Mouse (Mus musculus): ENCODE data around the gene Nr1d2. TPM values are rescaled to one million over a fixed set of nuclear protein-coding genes. Genes with fewer than 3 reads are reported as not detected.
A peak's percentile ranks its signal among the peaks of the same experiment; 100 is the strongest.
"Not testable (repeated sequence)": the region's sequence is repeated elsewhere in the genome, so short reads cannot be mapped to it uniquely, and the experiment has no call there.

The Nr1d2 gene
- polyA plus RNA-seq, 1 experiment, result 7.8 TPM

DNA sequence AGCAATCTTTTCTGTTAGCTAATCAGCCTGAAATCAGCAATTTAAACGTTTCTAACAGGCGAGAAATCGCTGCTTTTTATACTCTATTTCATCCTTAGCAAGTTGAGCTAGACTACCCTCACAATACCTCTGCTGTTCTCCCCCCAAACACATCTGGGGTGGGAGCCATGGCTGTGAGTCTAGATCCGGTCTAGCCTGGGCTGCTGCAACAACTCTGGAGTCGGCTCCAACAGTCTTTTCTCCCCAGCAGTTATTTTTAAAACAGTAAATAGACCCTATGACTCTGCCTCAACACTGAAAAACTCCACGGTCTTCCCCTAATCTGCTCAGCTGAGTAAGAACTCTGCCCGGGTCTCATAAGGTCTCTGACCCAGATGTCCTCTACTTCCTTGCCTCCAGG is 1.2 kb upstream of the Nr1d2 start:
- no peak overlapping the region for H3K4me2 ChIP-seq (ENCODE audit: low read depth)
- H3K79me2 ChIP-seq (ENCODE audit: control insufficient read depth, insufficient read depth), result peaks cover 27% of the 10 kb centered on the region
- no peaks in the 10 kb centered on the region for H3K27me3 ChIP-seq (ENCODE audit: control insufficient read depth, insufficient read depth, insufficient read length)
- H3K36me3 ChIP-seq (ENCODE audit: control insufficient read depth, insufficient read depth), result no peaks in the 10 kb centered on the region
- H3K4me3 ChIP-seq, result peak overlapping the region; percentile 71
- no peak for TF ChIP-seq MAX (IDR thresholded peaks at IDR 0.05; ENCODE audit: low read depth)
- no peak for TF ChIP-seq USF1 (IDR thresholded peaks at IDR 0.05; ENCODE audit: low read depth)
- TF ChIP-seq SRF (IDR thresholded peaks at IDR 0.05; ENCODE audit: control insufficient read depth, insufficient read length, low read depth), result no peak
- no peak for TF ChIP-seq POLR2A (IDR thresholded peaks at IDR 0.05; ENCODE audit: insufficient read length, low read depth)
- no peak for TF ChIP-seq E2F4 (IDR thresholded peaks at IDR 0.05; ENCODE audit: insufficient read depth)
- no peak for TF ChIP-seq CEBPB (IDR thresholded peaks at IDR 0.05; ENCODE audit: insufficient read depth, poor library complexity, severe bottlenecking)
- no peak for TF ChIP-seq MYOG (IDR thresholded peaks at IDR 0.05; ENCODE audit: control insufficient read depth in 1 of 3, insufficient read depth in 1 of 3, insufficient read length in 2 of 3, low read depth in 2 of 3)
- no peak for TF ChIP-seq REST (IDR thresholded peaks at IDR 0.05; ENCODE audit: insufficient read depth, insufficient read length)
- TF ChIP-seq TCF12 (IDR thresholded peaks at IDR 0.05; ENCODE audit: insufficient read depth, poor library complexity, severe bottlenecking), result no peak
- TF ChIP-seq MYOD1 (IDR thresholded peaks at IDR 0.05; ENCODE audit: control insufficient read depth in 1 of 3, insufficient read length in 2 of 3, low read depth in 2 of 3), result no peak
- no peak for TF ChIP-seq POLR2AphosphoS2 (IDR thresholded peaks at IDR 0.05; ENCODE audit: insufficient read length, low read depth)
- H3ac ChIP-seq (ENCODE audit: control insufficient read depth, insufficient read length), result no peak overlapping the region

DNA sequence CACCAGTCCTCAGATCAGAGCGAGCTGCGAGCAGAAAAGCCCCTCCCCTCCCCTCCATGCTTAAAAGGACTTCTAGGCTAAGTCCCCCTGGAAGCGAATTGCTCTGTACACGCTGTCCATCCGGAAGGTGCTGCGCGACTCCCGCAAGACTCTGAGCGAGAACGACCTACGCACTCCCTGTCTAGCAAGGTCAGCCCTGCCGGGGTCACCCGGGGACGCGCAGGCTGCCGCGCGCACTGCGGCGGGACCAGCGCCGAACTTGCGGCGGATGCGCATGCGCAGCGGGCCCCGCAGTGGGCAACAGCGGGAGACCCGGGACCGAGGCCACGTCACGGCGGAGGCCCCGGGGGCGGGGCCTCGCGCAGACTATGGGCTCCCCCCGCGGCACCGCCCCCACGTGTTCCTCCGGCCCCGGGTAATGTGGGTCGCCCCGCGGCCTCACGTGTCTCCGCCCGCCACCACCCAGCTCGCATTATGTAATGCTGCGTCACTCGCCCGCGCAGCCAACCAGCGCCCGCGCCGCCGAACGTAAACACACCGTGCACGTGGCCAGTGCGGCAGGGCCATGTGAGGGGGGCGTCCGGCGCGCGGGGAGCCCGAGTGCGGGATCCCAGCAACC is 687 bp downstream of the Nr1d2 start:
- Histone ChIP-seq H3K27me3 (ENCODE audit: control insufficient read depth, insufficient read depth, insufficient read length) (no peaks in the 10 kb centered on the region), H3K36me3 (ENCODE audit: control insufficient read depth, insufficient read depth) (no peaks in the 10 kb centered on the region), H3K79me2 (ENCODE audit: control insufficient read depth, insufficient read depth) (peaks cover 46% of the 10 kb centered on the region), H3ac (ENCODE audit: control insufficient read depth, insufficient read length) (peak overlapping the region; percentile 79), H3K4me2 (ENCODE audit: low read depth) (peak overlapping the region; percentile 97), H3K4me3 (peak overlapping the region; percentile 71)
- TF ChIP-seq E2F4 (IDR thresholded peaks at IDR 0.05; ENCODE audit: insufficient read depth) (no peak), MYOG (IDR thresholded peaks at IDR 0.05; ENCODE audit: control insufficient read depth in 1 of 3, insufficient read depth in 1 of 3, insufficient read length in 2 of 3, low read depth in 2 of 3) (no peak), POLR2A (IDR thresholded peaks at IDR 0.05; ENCODE audit: insufficient read length, low read depth) (peak; percentile 71), SRF (IDR thresholded peaks at IDR 0.05; ENCODE audit: control insufficient read depth, insufficient read length, low read depth) (no peak), USF1 (IDR thresholded peaks at IDR 0.05; ENCODE audit: low read depth) (no peak), TCF3 (IDR thresholded peaks at IDR 0.05; ENCODE audit: insufficient read length, low read depth) (no peak), CEBPB (IDR thresholded peaks at IDR 0.05; ENCODE audit: insufficient read depth, poor library complexity, severe bottlenecking) (no peak), MYOD1 (IDR thresholded peaks at IDR 0.05; ENCODE audit: control insufficient read depth in 1 of 3, insufficient read length in 2 of 3, low read depth in 2 of 3) (peak in 1 of 3 experiments; percentile 23), MAX (IDR thresholded peaks at IDR 0.05; ENCODE audit: low read depth) (peak; percentile 62), TCF12 (IDR thresholded peaks at IDR 0.05; ENCODE audit: insufficient read depth, poor library complexity, severe bottlenecking) (no peak), REST (IDR thresholded peaks at IDR 0.05; ENCODE audit: insufficient read depth, insufficient read length) (no peak), POLR2AphosphoS2 (IDR thresholded peaks at IDR 0.05; ENCODE audit: insufficient read length, low read depth) (peak; percentile 87)

DNA sequence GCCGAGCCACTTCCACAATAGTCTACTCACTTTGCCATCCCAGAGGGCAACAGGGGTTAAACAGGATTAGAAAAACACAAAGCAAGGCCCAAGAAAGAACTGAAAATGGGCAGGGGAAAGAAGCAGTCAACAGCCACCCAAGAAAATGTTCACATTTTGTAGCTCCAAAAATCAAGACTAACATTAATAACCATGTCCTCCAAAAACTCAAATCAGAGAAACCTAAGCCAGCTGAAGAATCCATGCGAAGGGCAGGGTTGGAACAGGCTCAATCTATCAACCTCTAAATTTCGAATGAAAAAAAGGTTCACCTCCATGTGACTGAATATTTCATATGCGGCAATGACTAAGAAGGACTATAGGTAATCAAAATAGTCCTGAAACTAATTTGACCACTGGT is 1.5 kb downstream of the Nr1d2 start:
- Histone ChIP-seq H3K4me2 (ENCODE audit: low read depth) (peak overlapping the region; percentile 97), H3K36me3 (ENCODE audit: control insufficient read depth, insufficient read depth) (no peaks in the 10 kb centered on the region), H3K4me3 (peak overlapping the region; percentile 71), H3K27me3 (ENCODE audit: control insufficient read depth, insufficient read depth, insufficient read length) (no peaks in the 10 kb centered on the region), H3K79me2 (ENCODE audit: control insufficient read depth, insufficient read depth) (peaks cover 55% of the 10 kb centered on the region), H3ac (ENCODE audit: control insufficient read depth, insufficient read length) (peak overlapping the region; percentile 79)
- no peak for TF ChIP-seq MYOG (IDR thresholded peaks at IDR 0.05; ENCODE audit: control insufficient read depth in 1 of 3, insufficient read depth in 1 of 3, insufficient read length in 2 of 3, low read depth in 2 of 3)
- no peak for TF ChIP-seq POLR2A (IDR thresholded peaks at IDR 0.05; ENCODE audit: insufficient read length, low read depth)
- no peak for TF ChIP-seq E2F4 (IDR thresholded peaks at IDR 0.05; ENCODE audit: insufficient read depth)
- no peak for TF ChIP-seq USF1 (IDR thresholded peaks at IDR 0.05; ENCODE audit: low read depth)
- no peak for TF ChIP-seq POLR2AphosphoS2 (IDR thresholded peaks at IDR 0.05; ENCODE audit: insufficient read length, low read depth)
- TF ChIP-seq MAX (IDR thresholded peaks at IDR 0.05; ENCODE audit: low read depth), result no peak
- no peak for TF ChIP-seq SRF (IDR thresholded peaks at IDR 0.05; ENCODE audit: control insufficient read depth, insufficient read length, low read depth)
- no peak for TF ChIP-seq CEBPB (IDR thresholded peaks at IDR 0.05; ENCODE audit: insufficient read depth, poor library complexity, severe bottlenecking)
- TF ChIP-seq REST (IDR thresholded peaks at IDR 0.05; ENCODE audit: insufficient read depth, insufficient read length), result no peak
- TF ChIP-seq TCF3 (IDR thresholded peaks at IDR 0.05; ENCODE audit: insufficient read length, low read depth), result no peak
- no peak for TF ChIP-seq TCF12 (IDR thresholded peaks at IDR 0.05; ENCODE audit: insufficient read depth, poor library complexity, severe bottlenecking)
- TF ChIP-seq MYOD1 (IDR thresholded peaks at IDR 0.05; ENCODE audit: control insufficient read depth in 1 of 3, insufficient read length in 2 of 3, low read depth in 2 of 3), result no peak

DNA sequence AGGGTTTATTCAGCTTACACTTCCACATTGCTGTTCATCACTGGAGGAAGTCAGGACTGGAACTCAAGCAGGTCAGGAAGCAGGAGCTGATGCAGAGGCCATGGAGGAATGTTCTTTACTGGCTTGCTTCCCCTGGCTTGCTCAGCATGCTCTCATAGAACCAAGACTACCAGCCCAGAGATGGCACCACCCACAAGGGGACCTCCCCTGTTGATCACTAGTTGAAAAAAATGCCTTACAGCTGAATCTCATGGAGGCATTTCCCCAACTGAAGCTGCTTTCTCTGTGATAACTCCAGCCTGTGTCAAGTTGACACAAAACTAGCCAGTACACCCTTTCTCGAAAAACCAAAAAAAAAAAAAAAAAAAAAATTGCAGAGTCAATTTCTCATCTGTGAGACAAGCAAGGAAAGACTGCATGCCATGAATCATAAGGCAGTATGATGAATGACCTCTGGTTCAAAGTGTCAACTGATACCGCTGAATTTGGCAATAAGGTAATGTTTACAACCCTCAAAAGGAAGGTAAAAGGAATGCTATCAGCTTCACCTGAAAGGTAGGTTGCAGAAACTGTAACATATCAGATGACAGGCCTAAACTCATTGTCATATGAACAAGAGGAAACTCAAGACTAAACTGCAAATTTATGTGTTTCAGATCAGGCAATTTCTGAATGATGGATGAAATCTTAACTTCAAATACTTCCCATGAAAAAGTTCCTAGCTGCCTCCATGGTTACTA is 2.3 kb downstream of the Nr1d2 start:
- H3K27me3 ChIP-seq (ENCODE audit: control insufficient read depth, insufficient read depth, insufficient read length); H3ac ChIP-seq (ENCODE audit: control insufficient read depth, insufficient read length); H3K36me3 ChIP-seq (ENCODE audit: control insufficient read depth, insufficient read depth): not testable (repeated sequence)
- Histone ChIP-seq H3K4me2 (ENCODE audit: low read depth) (peak overlapping the region; percentile 97), H3K79me2 (ENCODE audit: control insufficient read depth, insufficient read depth) (peaks cover 59% of the 10 kb centered on the region), H3K4me3 (peak overlapping the region; percentile 71)

All from myocyte (in vitro differentiated cells).